Mouse (Mus musculus) ES-CJ7 (cell line): Measurements from ENCODE around the gene Cacna1a.

Source experiments
- DNase-seq: peaks from one replicate; pipeline ENCODE4 v3.0.0; 2011; ENCODE audit warnings: low read depth, low spot score

Gene Cacna1a

DNA sequence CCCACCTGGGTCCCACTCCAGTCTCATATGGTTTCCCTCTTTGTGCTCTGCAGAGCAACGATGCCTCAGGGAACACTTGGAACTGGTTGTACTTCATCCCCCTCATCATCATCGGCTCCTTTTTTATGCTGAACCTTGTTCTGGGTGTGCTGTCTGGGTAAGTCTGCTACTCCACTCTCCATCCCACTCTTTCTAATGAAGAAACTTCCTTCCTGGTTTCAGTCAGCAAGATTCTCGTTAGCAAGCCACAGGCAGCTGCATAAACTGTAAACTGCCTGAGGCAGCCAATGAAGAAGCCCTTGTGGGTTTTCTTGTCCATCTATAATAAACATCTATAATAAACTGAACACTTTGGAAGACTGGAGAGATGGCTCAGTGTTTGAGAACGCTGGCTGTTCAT, 145.1 kb downstream of the Cacna1a start:
- no peak for DNase-seq

DNA sequence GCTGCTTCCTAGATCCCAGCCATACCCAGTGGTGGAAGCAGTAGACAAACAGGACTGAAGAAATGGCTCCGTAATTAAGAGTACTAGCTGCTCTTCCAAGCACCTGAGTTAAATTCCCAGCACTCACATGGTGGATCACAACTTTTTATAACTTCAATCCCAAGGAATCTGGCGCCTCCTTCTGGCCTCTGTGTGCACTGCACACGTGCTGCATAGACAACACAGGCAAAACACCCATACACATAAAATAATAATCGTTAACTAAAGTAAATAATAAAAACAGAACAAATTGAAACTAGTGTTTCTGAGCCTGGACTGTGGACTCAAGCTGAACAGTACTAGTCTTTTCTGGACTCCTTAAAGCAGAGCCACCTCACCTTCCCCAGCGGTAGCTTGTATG, 148.7 kb downstream of the Cacna1a start:
- DNase-seq, result no peak

DNA sequence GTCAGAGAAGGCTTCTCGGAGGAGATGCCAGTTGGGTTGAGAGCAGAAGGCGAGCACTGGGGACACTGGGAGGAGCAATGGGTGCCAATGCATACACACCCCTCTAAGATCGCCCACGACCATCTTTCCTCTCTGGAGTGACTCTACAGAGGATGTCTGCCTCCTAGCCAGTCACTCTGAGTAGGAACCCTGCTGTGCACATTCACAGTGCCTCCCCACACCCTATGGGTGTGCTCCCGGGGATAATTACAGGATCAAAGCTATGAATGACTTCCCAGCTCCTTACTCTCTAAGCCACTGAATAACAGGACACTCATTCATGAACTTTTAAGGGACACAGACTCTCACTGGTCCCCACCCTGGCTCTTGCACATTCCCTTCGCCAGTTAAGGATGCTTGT, 151.1 kb downstream of the Cacna1a start:
- DNase-seq, result peak; percentile 93

DNA sequence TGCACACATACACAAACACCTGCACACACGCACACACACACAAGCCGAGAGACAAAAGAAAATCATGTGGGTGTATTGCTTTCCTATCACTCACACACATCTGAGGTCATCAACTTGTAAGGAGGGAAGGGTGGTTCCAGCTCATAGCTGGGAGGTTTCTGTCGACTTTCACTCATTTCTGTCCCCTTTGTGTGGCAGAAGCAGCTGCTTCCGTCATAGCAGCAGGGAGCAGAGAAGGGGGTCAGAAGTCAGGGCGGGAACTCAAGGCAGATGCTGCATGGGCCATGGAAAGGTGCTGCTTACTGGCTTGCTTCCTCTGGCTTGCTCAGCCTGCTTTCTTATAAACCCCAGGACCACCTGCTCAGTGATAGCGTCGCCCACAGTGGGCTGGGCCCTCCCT, 154.2 kb downstream of the Cacna1a start:
- no peak for DNase-seq

DNA sequence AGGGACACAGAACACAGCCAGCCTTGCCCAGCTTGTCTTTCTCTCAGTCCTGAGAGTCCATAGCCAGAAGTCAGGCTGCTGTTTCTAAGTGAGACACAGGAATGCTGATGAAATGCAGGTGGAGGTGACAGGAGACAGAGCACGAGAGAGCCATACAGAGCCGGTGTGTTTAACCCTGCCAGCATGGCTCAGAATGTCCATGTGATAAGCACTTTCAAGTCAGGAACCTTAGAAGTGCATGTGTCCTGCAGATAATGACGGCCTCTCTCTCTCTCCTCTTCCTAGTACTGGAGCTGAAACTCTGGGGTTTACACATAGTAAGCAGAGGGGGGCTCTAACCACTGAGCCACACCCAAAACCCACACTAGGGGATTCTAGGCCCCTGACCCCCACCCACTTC, 157.3 kb downstream of the Cacna1a start:
- DNase-seq, result peak; percentile 40

DNA sequence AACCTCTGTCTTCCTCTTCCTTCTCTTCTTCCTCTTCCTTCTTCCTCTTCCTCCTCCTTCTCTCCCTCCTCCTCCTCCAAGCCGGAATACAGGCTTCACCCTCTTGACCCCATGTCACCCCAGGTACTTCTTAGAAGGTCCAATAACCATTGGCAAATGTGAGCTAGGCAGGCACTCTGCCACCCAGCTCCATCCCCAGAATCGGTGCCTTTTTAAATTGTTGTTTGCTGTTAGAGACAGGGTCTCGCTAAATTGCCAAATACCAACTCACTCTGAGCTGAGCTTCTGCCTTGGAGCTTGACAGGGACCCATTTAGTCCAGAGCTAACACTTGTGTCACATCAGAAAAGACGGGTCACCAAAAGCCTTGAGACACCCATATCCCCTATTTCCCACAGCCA, 164.2 kb downstream of the Cacna1a start:
- DNase-seq, result no peak

DNA sequence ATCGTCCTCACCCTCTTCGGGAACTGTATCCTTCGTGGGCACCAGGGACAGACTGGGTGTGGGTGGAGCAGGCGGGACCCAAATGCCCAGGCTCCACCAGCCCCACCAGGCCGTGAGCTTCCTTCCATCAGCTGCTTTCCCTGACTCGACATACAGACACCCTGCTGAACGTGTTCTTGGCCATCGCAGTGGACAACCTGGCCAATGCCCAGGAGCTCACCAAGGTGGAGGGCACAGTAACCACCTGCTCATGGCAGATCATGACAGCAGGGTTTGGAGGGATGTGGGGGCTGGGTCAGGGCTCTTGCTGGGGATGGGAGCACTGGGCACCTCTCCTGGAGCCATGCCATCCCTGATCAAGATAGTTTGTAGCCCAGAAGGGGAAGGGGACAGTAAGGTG, 164.9 kb downstream of the Cacna1a start:
- DNase-seq, result no peak

DNA sequence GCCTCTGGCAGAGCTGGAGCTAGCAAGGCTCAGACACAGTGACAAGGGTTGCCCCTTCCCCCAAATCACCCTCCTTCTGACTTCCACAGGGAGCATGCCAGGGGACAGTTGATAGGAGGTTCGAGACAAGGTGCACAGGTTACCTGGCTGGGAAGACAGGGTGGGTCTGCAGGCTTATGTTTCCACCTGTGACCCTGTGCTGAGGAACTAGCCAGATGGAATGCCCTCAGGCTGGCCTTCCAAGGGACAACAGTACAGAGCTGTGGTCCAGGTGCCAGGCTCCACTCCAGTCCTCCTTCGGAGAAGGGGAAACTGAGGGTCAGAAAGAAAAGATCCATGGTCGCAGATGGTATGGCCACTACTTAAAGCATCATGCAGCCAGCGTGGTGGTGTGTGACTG, 165.4 kb downstream of the Cacna1a start:
- no peak for DNase-seq

DNA sequence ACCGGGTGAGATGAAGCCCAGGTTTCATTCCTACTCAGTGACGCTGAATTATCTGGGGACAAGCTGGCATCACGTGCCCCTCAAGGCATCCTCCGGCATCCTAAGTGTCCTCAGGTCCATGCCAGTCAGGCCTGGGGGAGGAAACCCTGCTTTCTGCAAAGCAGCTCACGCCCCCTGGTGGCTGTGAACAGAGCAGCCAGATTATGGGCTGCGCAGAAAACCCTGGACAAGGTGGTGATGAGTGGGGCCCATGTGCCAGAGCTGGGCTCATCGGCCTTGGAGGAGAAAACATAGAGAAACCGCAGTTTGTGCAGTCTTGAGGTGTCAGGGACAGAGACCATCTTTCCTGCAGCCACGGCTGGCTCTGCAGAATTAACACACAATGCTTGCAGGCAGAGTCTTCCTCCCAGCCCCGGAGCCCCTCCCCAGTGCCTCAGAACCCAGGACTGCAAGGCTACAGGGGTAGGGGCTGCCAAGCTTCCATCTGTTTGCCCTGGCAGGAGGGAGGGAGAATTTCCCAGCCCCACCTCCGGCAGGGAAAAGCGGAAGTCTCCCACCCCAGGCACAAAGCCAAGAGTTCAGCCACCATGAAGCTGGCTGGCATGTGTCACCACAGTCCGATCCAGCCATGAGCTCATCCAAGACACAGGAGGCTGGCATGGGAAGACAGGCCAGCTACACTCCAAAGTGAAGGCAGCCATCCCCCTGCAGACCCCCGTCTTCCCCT, 166.2 kb downstream of the Cacna1a start:
- DNase-seq, result peak; percentile 76

DNA sequence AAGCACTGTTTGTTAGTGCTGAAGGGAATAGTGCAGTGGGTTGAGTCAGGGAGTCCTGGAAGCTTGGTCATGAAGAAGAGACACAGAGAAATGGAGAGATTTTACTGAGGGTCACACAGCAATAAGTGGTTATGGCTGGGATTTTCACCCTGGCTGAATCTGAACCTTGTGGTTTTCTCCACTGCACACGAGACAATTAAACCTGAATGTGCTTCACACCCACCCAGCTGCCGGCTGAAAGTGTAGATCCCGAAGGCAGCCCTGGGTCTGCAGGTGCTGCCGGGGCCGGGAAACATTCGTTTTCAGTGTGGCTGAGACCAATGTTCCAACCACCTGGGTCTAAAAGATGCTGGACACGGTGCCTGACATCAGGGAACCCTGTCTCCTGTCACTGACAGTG, 167.0 kb downstream of the Cacna1a start:
- DNase-seq, result no peak

DNA sequence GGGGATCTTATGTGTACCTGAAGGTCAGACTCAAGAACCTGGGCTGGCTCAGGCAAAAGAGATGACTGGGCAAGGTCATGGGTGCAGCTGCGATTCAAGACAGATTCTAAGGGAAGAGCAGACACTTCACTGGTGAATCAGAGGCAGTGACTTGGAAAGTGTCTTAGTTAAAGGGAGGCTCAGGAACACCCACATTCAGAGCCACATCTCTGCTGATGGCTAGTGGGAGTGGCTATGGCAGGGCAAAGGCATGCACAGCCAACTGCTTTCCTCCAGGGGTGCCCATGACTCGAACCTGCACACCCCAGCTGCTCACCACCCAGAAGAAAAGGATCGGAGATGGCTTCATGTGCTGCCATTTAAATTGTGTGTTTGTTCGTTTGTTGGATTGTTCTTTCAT, 169.7 kb downstream of the Cacna1a start:
- peak; percentile 60 for DNase-seq

DNA sequence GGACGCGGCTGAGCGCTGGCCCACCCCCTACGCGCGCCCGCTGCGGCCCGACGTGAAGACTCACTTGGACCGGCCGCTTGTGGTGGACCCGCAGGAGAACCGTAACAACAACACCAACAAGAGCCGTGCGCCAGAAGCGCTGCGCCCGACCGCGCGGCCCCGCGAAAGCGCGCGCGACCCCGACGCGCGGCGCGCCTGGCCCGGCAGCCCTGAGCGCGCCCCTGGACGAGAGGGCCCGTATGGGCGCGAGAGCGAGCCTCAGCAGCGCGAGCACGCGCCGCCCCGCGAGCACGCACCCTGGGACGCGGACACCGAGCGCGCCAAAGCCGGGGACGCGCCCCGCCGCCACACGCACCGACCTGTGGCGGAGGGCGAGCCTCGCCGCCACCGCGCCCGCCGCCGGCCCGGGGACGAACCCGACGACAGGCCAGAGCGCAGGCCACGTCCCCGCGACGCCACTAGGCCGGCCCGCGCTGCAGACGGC, 170.9 kb downstream of the Cacna1a start:
- peak; percentile 81 for DNase-seq

DNA sequence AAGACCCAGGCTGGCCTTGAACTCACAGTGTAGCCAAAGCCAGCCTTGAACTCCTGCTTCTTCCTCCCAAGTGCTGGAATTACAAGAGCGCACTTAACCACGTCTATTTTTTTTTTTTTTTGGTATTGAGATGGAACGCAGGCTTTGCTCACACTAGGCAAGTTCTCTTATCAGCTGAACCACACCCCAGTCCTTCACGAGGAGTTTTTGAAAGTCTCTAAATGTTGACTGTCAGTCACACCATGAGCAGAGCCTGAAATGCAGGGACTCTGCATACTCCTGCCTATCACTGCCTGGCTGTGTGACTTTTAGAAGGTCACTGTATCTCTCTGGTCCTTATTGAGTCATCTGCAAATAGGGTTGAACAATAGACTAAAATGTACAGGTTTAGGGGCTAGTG, 173.5 kb downstream of the Cacna1a start:
- DNase-seq, result no peak

DNA sequence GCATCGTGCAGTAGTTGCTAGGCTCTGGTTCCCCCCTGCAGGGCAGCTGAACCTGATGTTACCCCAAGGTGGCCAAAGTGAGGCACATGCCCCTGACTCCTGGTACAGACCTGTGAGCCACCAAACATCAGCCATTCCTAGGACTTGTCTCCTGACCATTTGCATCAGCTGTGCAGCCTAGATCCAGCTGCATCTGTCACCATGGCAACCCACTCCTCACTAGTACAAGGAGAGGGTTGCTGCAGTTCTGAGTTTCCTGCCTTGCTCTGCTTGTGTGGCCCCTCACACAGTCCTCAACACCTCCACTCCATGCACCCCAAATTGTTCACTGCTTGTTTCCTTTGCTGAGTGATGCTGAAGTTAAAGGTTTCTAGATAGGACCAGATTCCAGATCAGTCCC, 175.8 kb downstream of the Cacna1a start:
- DNase-seq, result no peak

DNA sequence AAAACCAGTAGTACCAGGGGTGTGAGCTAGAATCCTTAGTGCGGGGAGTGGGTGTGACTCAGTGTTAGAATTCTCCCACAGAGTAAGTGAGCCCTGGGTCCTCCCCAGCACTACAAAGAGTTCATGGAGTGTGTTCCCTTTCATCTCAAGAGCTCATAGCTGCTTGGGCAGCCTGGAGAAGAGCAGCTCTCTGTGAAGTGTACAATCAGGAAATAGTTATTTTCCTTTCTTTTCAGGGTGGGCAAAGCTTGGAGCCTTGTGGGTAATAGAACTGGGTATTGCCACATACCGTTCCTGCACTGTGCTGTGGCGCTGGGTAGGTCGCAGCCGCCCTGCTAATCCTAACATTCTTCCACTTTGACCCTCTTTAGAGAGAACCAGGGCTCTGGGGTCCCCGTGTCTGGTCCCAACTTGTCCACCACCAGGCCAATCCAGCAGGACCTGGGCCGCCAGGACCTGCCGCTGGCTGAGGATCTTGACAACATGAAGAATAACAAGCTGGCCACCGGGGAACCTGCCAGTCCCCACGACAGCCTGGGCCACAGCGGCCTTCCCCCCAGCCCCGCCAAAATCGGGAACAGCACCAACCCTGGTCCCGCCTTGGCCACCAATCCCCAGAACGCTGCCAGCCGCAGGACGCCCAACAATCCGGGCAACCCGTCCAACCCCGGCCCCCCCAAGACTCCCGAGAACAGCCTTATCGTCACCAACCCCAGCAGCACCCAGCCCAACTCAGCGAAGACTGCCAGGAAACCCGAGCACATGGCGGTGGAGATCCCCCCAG, 177.5 kb downstream of the Cacna1a start:
- no peak for DNase-seq

DNA sequence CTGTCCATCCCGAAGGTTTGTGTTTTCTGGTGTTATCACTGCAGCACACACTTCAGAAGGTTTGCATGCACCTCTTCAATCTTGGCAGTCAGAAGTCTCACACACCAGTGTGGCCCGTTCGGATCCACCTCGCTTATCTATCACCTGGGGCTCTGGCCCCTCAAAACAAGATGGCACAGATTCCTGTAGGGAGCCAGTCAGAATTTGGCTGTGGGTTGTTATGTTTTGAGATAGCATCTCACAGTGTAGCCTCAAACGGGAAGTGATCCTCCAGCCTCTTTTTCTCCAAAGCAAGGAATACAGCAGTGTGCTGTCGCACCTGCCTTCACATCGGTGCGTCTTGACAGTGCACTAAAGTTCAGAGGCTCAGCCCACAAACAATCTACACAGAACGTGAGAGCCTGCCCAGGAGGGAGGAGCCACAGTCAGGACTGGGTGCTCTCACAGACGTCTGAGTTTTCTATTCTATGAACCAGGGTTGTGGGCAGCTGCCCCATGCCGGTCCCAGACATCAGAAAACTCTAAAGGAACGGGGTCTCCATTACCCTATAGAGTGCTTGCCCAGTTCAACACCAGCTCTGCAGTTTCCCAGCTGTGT, 178.7 kb downstream of the Cacna1a start:
- DNase-seq, result no peak

DNA sequence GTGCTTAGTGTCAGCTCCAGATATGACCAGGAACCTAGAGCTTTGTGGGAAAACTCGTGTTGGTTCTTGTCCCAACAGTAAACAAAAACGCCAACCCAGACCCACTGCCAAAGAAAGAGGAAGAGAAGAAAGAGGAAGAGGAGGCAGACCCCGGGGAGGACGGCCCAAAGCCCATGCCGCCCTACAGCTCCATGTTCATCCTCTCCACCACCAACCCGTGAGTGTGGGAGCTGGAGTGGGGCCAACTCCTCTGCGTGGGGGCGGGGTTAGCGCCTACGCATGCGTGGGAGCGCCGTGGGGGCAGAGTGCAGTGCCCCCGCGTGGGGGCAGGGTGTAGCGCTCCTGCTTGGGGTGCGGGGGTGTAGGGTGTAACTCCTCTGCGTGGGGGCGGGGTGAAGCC, 179.3 kb downstream of the Cacna1a start:
- DNase-seq, result peak; percentile 74

DNA sequence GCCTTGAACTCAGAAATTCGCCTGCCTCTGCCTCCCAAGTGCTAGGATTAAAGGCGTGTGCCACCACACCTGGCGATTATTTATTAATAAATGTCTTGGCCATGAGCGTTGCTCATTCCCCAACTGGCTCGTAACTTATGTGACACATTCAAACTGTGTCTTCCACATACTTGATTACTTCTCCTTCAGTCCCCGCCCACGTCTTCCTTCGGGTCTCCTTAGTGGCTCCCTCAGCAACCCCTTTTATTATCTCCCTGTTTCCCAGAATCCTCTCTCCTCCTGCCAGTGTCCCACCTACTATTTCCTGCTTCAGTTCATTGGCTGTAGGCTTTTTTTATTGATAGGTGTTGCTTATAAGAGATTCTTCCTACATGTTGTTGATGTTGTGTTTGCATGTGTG, 180.5 kb downstream of the Cacna1a start:
- DNase-seq, result no peak

DNA sequence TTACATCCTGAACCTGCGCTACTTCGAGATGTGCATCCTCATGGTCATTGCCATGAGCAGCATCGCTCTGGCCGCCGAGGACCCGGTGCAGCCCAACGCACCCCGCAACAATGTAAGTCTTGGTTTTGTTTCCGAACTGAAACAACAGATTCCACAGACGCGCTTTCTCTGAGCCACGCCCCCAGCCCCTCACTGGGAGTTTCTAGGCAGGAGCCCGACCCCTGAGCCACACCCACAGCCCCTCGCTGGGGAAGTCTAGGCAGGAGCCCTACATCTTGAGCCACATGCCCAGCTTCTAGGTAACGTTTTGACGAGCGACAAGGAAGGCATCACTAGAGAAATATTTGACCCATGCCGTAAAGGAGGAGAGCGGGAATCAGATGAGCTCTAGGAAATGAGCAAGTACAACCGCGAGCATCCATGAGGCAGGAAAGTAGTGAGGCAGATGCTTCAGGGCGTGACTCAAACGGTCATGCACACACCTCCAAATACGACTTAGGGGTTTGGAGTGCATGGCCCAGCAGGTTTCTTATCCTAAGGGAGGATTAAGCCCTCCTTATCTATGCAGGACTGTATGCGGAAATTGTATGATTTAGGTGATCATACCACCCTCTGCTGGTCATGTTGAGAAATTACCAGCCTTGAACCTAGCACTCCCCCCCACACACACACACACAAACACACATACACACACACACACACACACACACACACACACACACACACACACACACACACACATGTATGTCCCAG, 181.9 kb downstream of the Cacna1a start:
- DNase-seq, result peak; percentile 77

DNA sequence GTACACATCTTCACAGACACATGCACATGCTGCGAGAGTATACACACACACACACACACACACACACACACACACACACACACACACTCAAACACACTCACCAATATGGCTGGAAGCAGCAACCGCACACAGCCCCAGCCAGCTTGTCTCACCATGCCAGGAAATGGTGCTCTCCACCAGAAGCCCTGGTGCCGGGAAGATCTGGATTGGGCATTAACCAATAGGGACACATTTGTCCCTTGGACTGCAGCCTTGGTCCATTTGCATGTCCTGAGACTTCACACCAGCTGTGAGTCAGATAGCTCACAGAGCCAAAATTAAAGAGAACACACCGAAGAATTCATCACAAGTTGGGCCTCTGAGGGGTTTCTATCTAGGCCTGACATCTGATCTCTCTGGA, 189.2 kb downstream of the Cacna1a start:
- no peak for DNase-seq

DNA sequence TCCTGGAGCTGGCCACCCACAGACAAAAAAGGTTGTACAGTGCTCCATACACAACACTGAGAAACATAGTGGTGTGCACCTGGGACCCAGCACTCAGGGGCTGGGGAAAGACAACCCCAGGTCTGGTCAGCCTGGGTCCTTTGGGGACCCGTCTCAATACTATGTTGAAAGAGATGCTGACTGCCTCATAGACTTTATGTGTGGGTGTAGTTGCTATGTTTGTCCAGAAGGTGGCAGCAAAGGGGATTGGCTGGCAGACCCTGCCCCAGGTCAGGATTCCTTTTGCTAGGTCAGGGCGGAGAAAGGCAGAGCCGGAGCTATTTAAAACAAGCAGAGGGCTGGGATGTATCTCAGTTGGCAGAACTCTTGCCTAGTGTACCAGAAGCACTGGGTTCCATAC, 191.4 kb downstream of the Cacna1a start:
- DNase-seq, result peak; percentile 84

DNA sequence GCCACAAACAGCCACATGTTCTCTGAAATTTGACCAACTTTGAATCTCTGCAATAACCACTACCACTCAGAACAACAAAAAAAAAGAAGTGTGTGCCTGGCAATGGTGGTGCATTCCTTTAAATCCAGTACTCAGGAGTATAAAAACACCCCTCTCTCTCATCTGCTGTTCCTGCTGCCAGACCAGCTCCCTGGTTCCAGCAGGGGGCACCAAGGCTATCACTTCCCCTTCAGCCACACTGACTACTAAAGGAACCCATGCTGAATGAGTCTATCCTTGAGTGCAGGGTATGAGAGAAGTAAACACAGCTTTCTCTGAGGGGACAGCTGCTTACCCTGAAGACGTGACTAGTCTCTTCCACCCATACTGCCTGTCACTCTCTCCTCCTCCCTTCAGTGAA, 197.1 kb downstream of the Cacna1a start:
- DNase-seq, result peak; percentile 61
